8 mouse cellular contexts compared by ENCODE assay signal in the genomic region with DNA sequence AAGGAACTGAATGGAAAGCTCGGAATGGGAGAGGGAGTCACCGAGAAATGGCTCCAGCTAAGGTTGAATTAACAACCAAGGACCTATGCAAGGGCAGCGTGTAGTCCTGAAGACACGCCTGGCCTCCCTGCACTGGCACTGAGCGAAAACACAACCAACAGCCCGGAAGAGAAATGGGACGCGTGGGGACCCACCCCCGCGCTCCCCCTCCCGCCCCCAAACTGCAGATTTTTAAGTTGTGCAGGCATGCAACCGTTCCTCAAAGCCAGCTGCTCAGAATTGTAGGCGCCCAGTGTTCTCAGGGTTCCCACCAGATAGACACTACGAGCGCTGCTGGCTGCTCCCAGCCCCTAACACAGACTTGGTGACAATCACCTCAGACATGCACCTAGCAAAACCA. TPM values are rescaled to one million over a fixed set of nuclear protein-coding genes. Genes with fewer than 3 reads are reported as not detected.
DNase-seq lines count a peak whose midpoint lies in the region; ATAC-seq and TF ChIP-seq lines count a peak whose summit lies in the region.

A gene (minus strand): TSS at position 42 of the 400 bp plus-strand sequence.

- no peak for TF ChIP-seq CTCF in left cerebral cortex, adult 2 months (IDR thresholded peaks at IDR 0.05)
- TF ChIP-seq CTCF in midbrain, postnatal 0 days (IDR thresholded peaks at IDR 0.05) = no peak

- H3K27ac ChIP-seq in left cerebral cortex, adult 2 months = 0 out of 2 replicates have a peak within 1 kb of the TSS, but pooled peaks have one; percentile 15
- no peak within 1 kb of the TSS for H3K27ac ChIP-seq in embryonic facial prominence, embryonic 15.5 days (replicated peaks)
- no peak within 1 kb of the TSS for H3K27ac ChIP-seq in hindbrain, embryonic 15.5 days (replicated peaks)
- no peak within 1 kb of the TSS for H3K27ac ChIP-seq in midbrain, postnatal 0 days (ENCODE audit: low read depth, low read length)

- WGBS in embryonic facial prominence, embryonic 15.5 days = 16% methylated on average over 15 of the region's 15 CpGs
- 27% methylated on average over 15 of the region's 15 CpGs for WGBS in hindbrain, embryonic 15.5 days
- WGBS in midbrain, postnatal 0 days = 24% methylated on average over 15 of the region's 15 CpGs

- peak within 1 kb of the TSS; percentile 58 for H3K4me3 ChIP-seq in left cerebral cortex, adult 2 months
- peak within 1 kb of the TSS; percentile 58 for H3K4me3 ChIP-seq in embryonic facial prominence, embryonic 15.5 days (replicated peaks)
- H3K4me3 ChIP-seq in hindbrain, embryonic 15.5 days = peak within 1 kb of the TSS; percentile 55
- peak within 1 kb of the TSS; percentile 60 for H3K4me3 ChIP-seq in midbrain, postnatal 0 days (ENCODE audit: low read depth, low read length)

- H3K27me3 ChIP-seq in embryonic facial prominence, embryonic 15.5 days = peaks cover 46% of the 10 kb centered on the region
- peaks cover 42% of the 10 kb centered on the region for H3K27me3 ChIP-seq in hindbrain, embryonic 15.5 days
- peaks cover 28% of the 10 kb centered on the region for H3K27me3 ChIP-seq in midbrain, postnatal 0 days (ENCODE audit: insufficient read depth, low read length)

- no peaks in the 10 kb centered on the region for H3K9me3 ChIP-seq in embryonic facial prominence, embryonic 15.5 days (replicated peaks)
- H3K9me3 ChIP-seq in hindbrain, embryonic 15.5 days = no peaks in the 10 kb centered on the region
- no peaks in the 10 kb centered on the region for H3K9me3 ChIP-seq in midbrain, postnatal 0 days (ENCODE audit: low read length)

- peak within 1 kb of the TSS; percentile 31 for H3K9ac ChIP-seq in embryonic facial prominence, embryonic 15.5 days
- H3K9ac ChIP-seq in hindbrain, embryonic 15.5 days = peak within 1 kb of the TSS; percentile 53
- peak within 1 kb of the TSS; percentile 42 for H3K9ac ChIP-seq in midbrain, postnatal 0 days (replicated peaks; ENCODE audit: low read length, poor library complexity, severe bottlenecking)

- no peak for DNase-seq in left cerebral cortex, adult 2 months (ENCODE audit: extremely low spot score in 1 of 2, low spot score in 2 of 2)
- no peak for DNase-seq in left cerebral cortex, adult 8-10 months (ENCODE audit: low spot score in 2 of 2)
- DNase-seq in midbrain, postnatal 0 days (ENCODE audit: low spot score) = no peak
- no peak for DNase-seq in spleen, postnatal 14 days (ENCODE audit: low spot score in 2 of 2)
- DNase-seq in left cerebral cortex, postnatal 25 days (ENCODE audit: low spot score in 2 of 2) = no peak
- no peak for DNase-seq in left cerebral cortex, adult 11 months (ENCODE audit: low spot score)

- H3K4me2 ChIP-seq in embryonic facial prominence, embryonic 15.5 days (replicated peaks) = peak within 1 kb of the TSS; percentile 97
- peak within 1 kb of the TSS; percentile 99 for H3K4me2 ChIP-seq in hindbrain, embryonic 15.5 days
- H3K4me2 ChIP-seq in midbrain, postnatal 0 days (ENCODE audit: low read depth, low read length, poor library complexity, severe bottlenecking) = peak within 1 kb of the TSS; percentile 99

- H3K4me1 ChIP-seq in embryonic facial prominence, embryonic 15.5 days = peaks cover 20% of the 10 kb centered on the region
- H3K4me1 ChIP-seq in hindbrain, embryonic 15.5 days (replicated peaks) = peaks cover 21% of the 10 kb centered on the region
- H3K4me1 ChIP-seq in midbrain, postnatal 0 days (ENCODE audit: insufficient read depth, low read length) = 0 out of 2 replicates have a peak, but pooled peaks cover 4% of the 10 kb centered on the region

- no peaks in the 10 kb centered on the region for H3K36me3 ChIP-seq in embryonic facial prominence, embryonic 15.5 days
- H3K36me3 ChIP-seq in hindbrain, embryonic 15.5 days = no peaks in the 10 kb centered on the region
- no peaks in the 10 kb centered on the region for H3K36me3 ChIP-seq in midbrain, postnatal 0 days (ENCODE audit: insufficient read depth, low read length)

- intact Hi-C loops in left cerebral cortex, adult 2 months (cut with DNase I) = no loop called here
- intact Hi-C loops in left cerebral cortex, postnatal 25 days (cut with DNase I) = no loop called here

- no peak for ATAC-seq in embryonic facial prominence, embryonic 15.5 days (ENCODE audit: insufficient number of reproducible peaks, low FRiP score, low TSS enrichment, low read depth)
- no peak for ATAC-seq in hindbrain, embryonic 15.5 days (ENCODE audit: low FRiP score, low read depth)
- ATAC-seq in midbrain, postnatal 0 days (ENCODE audit: low FRiP score) = no peak

RNA-seq across cellular contexts. Expression of the gene that starts here (rescaled TPM):
- total RNA-seq in left cerebral cortex, adult 2 months (2021) = 1 to 10 TPM; 7.1 to 7.9 TPM
- 1 to 10 TPM; 7.5 to 9.1 (median 8.5) TPM for total RNA-seq in left cerebral cortex, adult 8-10 months (2022)
- 2.3 and 3.2 TPM in 2 replicates for polyA plus RNA-seq in embryonic facial prominence, embryonic 15.5 days (2015; fragmentation: Nextera tagmentation; extraction: Ambion mirVana)
- 0.80 and 0.83 TPM in 2 replicates for polyA plus RNA-seq in hindbrain, embryonic 15.5 days (2015; fragmentation: Nextera tagmentation; extraction: Ambion mirVana)
- total RNA-seq in midbrain, postnatal 0 days (2014; rRNA removed) = 0.44 and 1.8 TPM in 2 replicates
- polyA plus RNA-seq in midbrain, postnatal 0 days (2015; fragmentation: Nextera tagmentation; extraction: Ambion mirVana) = 0.49 and 0.65 TPM in 2 replicates
- 1 to 10 TPM; 7.2 TPM for total RNA-seq in left cerebral cortex, postnatal 25 days (2021)
